Mouse (Mus musculus): ENCODE results near the gene Degs2.

DNA sequence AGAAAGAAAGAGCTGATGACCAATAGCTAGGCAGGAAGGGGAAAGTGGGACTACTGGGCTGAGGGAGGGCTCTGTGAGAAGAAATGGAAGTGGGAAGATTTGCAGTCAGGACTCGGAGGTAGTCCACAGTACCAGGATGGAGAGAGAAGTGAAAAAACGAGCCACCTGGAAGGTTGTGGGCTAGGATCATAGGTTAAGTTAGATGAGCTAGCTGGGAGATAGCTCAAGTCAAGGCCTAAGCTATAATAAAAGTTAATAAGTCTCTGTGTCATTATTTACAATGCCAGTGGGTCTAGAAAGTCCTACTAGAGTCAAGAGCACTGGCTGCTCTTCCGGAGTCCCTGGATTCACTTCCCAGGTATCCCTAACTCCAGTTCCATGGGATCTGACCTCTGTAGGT, 16.4 kb upstream of the Degs2 start:
- TF ChIP-seq POLR2A (IDR thresholded peaks at IDR 0.05; ENCODE audit: insufficient read depth, low read depth, low read length) (no peak), CTCF (IDR thresholded peaks at IDR 0.05) (no peak), EP300 (IDR thresholded peaks at IDR 0.05; ENCODE audit: insufficient read depth, low read depth, low read length) (no peak)
